8 mouse cellular contexts compared by ENCODE assay signal in genomic region chr6:85836827-85837226, GRCm38 (mm10). TPM values are rescaled to one million over a fixed set of nuclear protein-coding genes. Genes with fewer than 3 reads are reported as not detected.
DNase-seq lines count a peak whose midpoint lies in the region; ATAC-seq and TF ChIP-seq lines count a peak whose summit lies in the region.
"Not testable (repeated sequence)": the region's sequence is repeated elsewhere in the genome, so short reads cannot be mapped to it uniquely, and the experiment has no call there.
"Had no signal": no experiment of that assay in that cellular context is flagged by ENCODE, and none has a peak within 500 bp of the region (broad histone marks: within the 10 kb centered on the region; RNA-seq: fewer than 3 reads in every experiment).

No protein-coding gene starts in this region.

- TF ChIP-seq EP300 in heart, adult 2 months (IDR thresholded peaks at IDR 0.05; ENCODE audit: insufficient read depth, low read depth, low read length); lung, postnatal 0 days (IDR thresholded peaks at IDR 0.05): not testable (repeated sequence)

- not testable (repeated sequence) for H3K4me3 ChIP-seq in heart, adult 2 months; kidney, adult 2 months (ENCODE audit: insufficient read depth, low read depth, low read length); left cerebral cortex, adult 2 months; lung, postnatal 0 days (ENCODE audit: low read depth, low read length)

- TF ChIP-seq POLR2A in heart, adult 2 months (IDR thresholded peaks at IDR 0.05; ENCODE audit: insufficient read depth, low read depth, low read length); kidney, adult 2 months (IDR thresholded peaks at IDR 0.05; ENCODE audit: low read depth, low read length): not testable (repeated sequence)

- H3K9ac ChIP-seq in heart, adult 2 months (ENCODE audit: low read depth, low read length); lung, postnatal 0 days (replicated peaks; ENCODE audit: low read depth): not testable (repeated sequence)

- not testable (repeated sequence) for H3K79me2 ChIP-seq in heart, adult 2 months (replicated peaks; ENCODE audit: control insufficient read depth, insufficient read depth, low read length)

- H3K4me2 ChIP-seq in lung, postnatal 0 days (replicated peaks; ENCODE audit: low read depth, low read length): peak overlapping the region; percentile 37

- H3K9me3 ChIP-seq in lung, postnatal 0 days (ENCODE audit: low read length): not testable (repeated sequence)

- not testable (repeated sequence) for H3K4me1 ChIP-seq in heart, adult 2 months (ENCODE audit: control insufficient read depth, insufficient read depth, low read length); lung, postnatal 0 days (ENCODE audit: insufficient read depth, low read depth, low read length)
- peaks cover 12% of the 10 kb centered on the region for H3K4me1 ChIP-seq in kidney, adult 2 months (ENCODE audit: control insufficient read depth, insufficient read depth, low read length)

- peak; percentile 79 for DNase-seq in adrenal gland, postnatal 25 days
- peak; percentile 32 for DNase-seq in embryo, embryonic 10 days (ENCODE audit: low spot score)
- DNase-seq in heart, adult 2 months: peak; percentile 48 to 72
- DNase-seq in kidney, adult 2 months: peak; percentile 77
- DNase-seq in left cerebral cortex, adult 2 months (ENCODE audit: extremely low spot score in 1 of 2, low spot score in 2 of 2): peak; percentile 48 to 59
- DNase-seq in lung, postnatal 0 days (ENCODE audit: low spot score): peak; percentile 39
- peak; percentile 58 to 74 for DNase-seq in right cerebral cortex, postnatal 10 days (ENCODE audit: low spot score in 2 of 2)

- not testable (repeated sequence) for H3K27me3 ChIP-seq in heart, adult 2 months (ENCODE audit: control insufficient read depth, insufficient read depth, low read length); kidney, adult 2 months (replicated peaks; ENCODE audit: control insufficient read depth, insufficient read depth, low read length); lung, postnatal 0 days (replicated peaks; ENCODE audit: insufficient read depth, low read length)

- intact Hi-C loops in heart, adult 2 months (cut with DNase I): loop anchor here (5.0 kb wide), 1 partner anchor 170 kb away; no protein-coding TSS in a partner anchor
- intact Hi-C loops in left cerebral cortex, adult 2 months (cut with DNase I): loop anchor here (1.0 kb wide), 1 partner anchor 56 kb away; no protein-coding TSS in a partner anchor

- H3K36me3 ChIP-seq in heart, adult 2 months (ENCODE audit: control insufficient read depth, insufficient read depth, low read length); kidney, adult 2 months (ENCODE audit: control insufficient read depth, insufficient read depth, low read length); lung, postnatal 0 days (ENCODE audit: insufficient read depth, low read length): not testable (repeated sequence)

- H3K27ac ChIP-seq in heart, adult 2 months; kidney, adult 2 months (ENCODE audit: insufficient read depth, low read depth, low read length); lung, postnatal 0 days (ENCODE audit: low read length): not testable (repeated sequence)
- peak overlapping the region; percentile 4; the same call in 1 of the 2 replicates for H3K27ac ChIP-seq in left cerebral cortex, adult 2 months

- WGBS in heart, adult 2 months: 9% methylated on average over 9 of the region's 9 CpGs
- 19% methylated on average over 9 of the region's 9 CpGs for WGBS in kidney, adult 2 months
- 12% methylated on average over 7 of the region's 9 CpGs for WGBS in lung, postnatal 0 days

- TF ChIP-seq CTCF in heart, adult 2 months (IDR thresholded peaks at IDR 0.05): peak; percentile 58
- TF ChIP-seq CTCF in kidney, adult 2 months (conservative IDR thresholded peaks at IDR 0.05; ENCODE audit: insufficient read depth, insufficient read length, low read depth, low read length): peak; percentile 30
- TF ChIP-seq CTCF in left cerebral cortex, adult 2 months (IDR thresholded peaks at IDR 0.05): peak; percentile 53
- TF ChIP-seq CTCF in lung, postnatal 0 days (IDR thresholded peaks at IDR 0.05): peak; percentile 53

- ATAC-seq in lung, postnatal 0 days: peak; percentile 63

RNA-seq across cellular contexts. Expression of gene Nat8, which starts 4.9 kb away (rescaled TPM):
- total RNA-seq in adrenal gland, postnatal 25 days (2021): 2.0 and 4.5 TPM in 2 replicates
- total RNA-seq in heart, adult 2 months (2021): not detected
- not detected in 2 replicates for polyA plus RNA-seq in heart, adult 2 months (2012; rRNA removed)
- polyA plus RNA-seq in kidney, adult 2 months (2012; rRNA removed): 235 and 248 TPM in 2 replicates
- total RNA-seq in left cerebral cortex, adult 2 months (2021): 1 to 10 TPM; 2.8 to 4.4 TPM
- not detected in 2 replicates for polyA plus RNA-seq in lung, postnatal 0 days (2015; fragmentation: Nextera tagmentation; extraction: Ambion mirVana)
- polyA plus RNA-seq: embryonic facial prominence, embryonic 15.5 days had no signal

RNA-seq across cellular contexts. Expression of gene Nat8f5, which starts 16.1 kb away (rescaled TPM):
- 2.6 and 6.1 TPM in 2 replicates for total RNA-seq in adrenal gland, postnatal 25 days (2021)
- total RNA-seq in heart, adult 2 months (2021): not detected
- not detected in 2 replicates for polyA plus RNA-seq in heart, adult 2 months (2012; rRNA removed)
- polyA plus RNA-seq in kidney, adult 2 months (2012; rRNA removed): 29.0 and 32.2 TPM in 2 replicates
- total RNA-seq in left cerebral cortex, adult 2 months (2021): 1 to 10 TPM; 3.2 to 8.4 TPM
- 0.19 TPM in 1 of 2 replicates, not detected in the other for polyA plus RNA-seq in lung, postnatal 0 days (2015; fragmentation: Nextera tagmentation; extraction: Ambion mirVana)
- polyA plus RNA-seq: embryonic facial prominence, embryonic 15.5 days had no signal

RNA-seq across cellular contexts. Expression of gene Nat8f6, which starts 16.1 kb away (rescaled TPM):
- total RNA-seq in adrenal gland, postnatal 25 days (2021): 1.8 and 3.2 TPM in 2 replicates
- under 1 TPM in 1 of 2 experiments, not detected in 1; 0.18 TPM for total RNA-seq in heart, adult 2 months (2021)
- polyA plus RNA-seq in heart, adult 2 months (2012; rRNA removed): 0.29 and 0.73 TPM in 2 replicates
- 214 and 260 TPM in 2 replicates for polyA plus RNA-seq in kidney, adult 2 months (2012; rRNA removed)
- 1 to 10 TPM; 2.3 TPM for total RNA-seq in left cerebral cortex, adult 2 months (2021)
- polyA plus RNA-seq in lung, postnatal 0 days (2015; fragmentation: Nextera tagmentation; extraction: Ambion mirVana): not detected in 2 replicates
- polyA plus RNA-seq: embryonic facial prominence, embryonic 15.5 days had no signal

RNA-seq across cellular contexts. Expression of gene Nat8f2, which starts 32.1 kb away (rescaled TPM):
- total RNA-seq in adrenal gland, postnatal 25 days (2021): 3.0 and 3.7 TPM in 2 replicates
- under 1 TPM in 1 of 2 experiments, not detected in 1; 0.13 TPM for total RNA-seq in heart, adult 2 months (2021)
- polyA plus RNA-seq in heart, adult 2 months (2012; rRNA removed): 0.15 TPM in 1 of 2 replicates, not detected in the other
- 4.8 and 5.7 TPM in 2 replicates for polyA plus RNA-seq in kidney, adult 2 months (2012; rRNA removed)
- total RNA-seq in left cerebral cortex, adult 2 months (2021): 1 to 10 TPM; 2.1 to 2.7 TPM
- not detected in 2 replicates for polyA plus RNA-seq in lung, postnatal 0 days (2015; fragmentation: Nextera tagmentation; extraction: Ambion mirVana)
